Mouse (Mus musculus) left cerebral cortex, postnatal 25 days (tissue): ENCODE measurements around the gene Itgae. TPM values are rescaled to one million over a fixed set of nuclear protein-coding genes. Genes with fewer than 3 reads are reported as not detected.

Experiments
- DNase-seq, 2 experiments: peaks; one replicate each; pipeline ENCODE4 v3.0.0; 2022; ENCODE audit warnings: low spot score in 2 of 2, mixed read lengths in 1 of 2
- intact Hi-C: fragments of 180-260 bp; cut with DNase I; formaldehyde crosslinking; loops from one replicate; pipeline ENCODE4 v1.15.1; 2025
- total RNA-seq, 2 experiments: library from RNA; stranded (reverse); gene quantifications; 2 replicates each; pipeline ENCODE4 v1.2.3; 2021

The Itgae gene
- total RNA-seq, 2 experiments from 2014 or later = 0.18 to 0.21 TPM

DNA sequence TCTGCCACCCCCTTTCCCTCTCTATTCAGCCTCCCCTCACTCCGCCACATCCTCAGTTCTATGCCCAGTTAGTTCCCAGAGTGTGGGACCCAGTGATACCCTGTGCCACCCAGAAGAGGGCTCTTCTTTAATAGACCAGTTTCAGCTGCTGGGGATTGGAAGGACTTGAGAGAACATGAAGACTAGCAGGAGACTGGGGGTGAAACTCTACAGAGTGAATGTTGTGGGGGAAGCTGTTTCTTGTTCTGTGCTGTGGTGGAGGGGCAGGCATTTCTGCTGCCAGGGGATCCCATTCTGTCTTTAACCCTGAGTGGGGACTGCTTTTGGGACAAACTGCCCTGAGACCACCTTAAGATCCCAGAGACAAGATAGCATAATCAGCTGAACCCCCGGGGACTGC, 443 bp downstream of the Itgae start:
- DNase-seq = no peak
- intact Hi-C loops = no loop called here

- no peak for DNase-seq
- intact Hi-C loops = no loop called here
These were observed 1.7 kb downstream of the Itgae start for GRCm38 (mm10) chr11:73092057-73092456.

- no peak for DNase-seq
- intact Hi-C loops = no loop called here
These were observed 2.5 kb downstream of the Itgae start for GRCm38 (mm10) chr11:73092877-73093276.

GRCm38 (mm10) chr11:73094231-73094995, 4.0 kb downstream of the Itgae start:
- intact Hi-C loops = no loop called here
- DNase-seq = no peak

GRCm38 (mm10) chr11:73098860-73099259, 8.5 kb downstream of the Itgae start:
- no peak for DNase-seq
- intact Hi-C loops = no loop called here

DNA sequence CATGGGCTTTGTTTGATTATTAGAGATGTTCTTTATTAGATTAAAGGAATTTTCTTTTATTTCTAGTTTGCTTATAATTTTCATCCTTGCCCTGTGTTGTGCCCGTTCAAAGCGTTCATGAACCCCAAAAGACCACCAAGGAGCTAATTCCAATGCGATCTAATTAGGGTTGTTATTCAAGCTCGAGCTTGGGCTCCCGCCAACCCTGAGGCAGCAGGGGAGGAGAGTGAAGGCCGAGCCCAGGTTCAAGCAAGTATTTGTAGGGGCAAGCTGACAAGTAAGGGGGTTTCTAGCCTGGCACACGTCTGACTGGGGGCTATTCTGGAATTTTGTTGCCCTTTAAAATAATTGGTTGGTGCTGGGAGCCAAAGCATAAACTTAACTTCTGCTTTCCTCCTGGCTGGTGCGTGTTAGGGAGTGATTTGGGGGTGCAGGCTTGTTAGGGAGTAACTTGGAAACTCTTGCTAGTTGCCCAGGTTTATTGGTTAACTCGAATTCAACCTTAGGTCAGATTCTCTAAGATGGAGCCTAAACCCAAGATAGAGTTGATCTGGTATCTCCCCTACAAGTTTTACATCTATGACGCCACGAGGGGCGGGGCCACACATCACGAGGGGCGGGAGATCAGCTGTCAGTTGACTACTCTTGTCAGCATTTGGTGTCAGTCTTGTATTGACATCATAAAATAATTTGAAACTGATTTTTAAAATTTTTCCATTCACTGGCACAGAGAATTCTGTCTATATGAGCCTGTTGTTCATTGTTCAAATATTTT, 9.8 kb downstream of the Itgae start:
- intact Hi-C loops = no loop called here
- no peak for DNase-seq

GRCm38 (mm10) chr11:73101308-73101707, 10.9 kb downstream of the Itgae start:
- DNase-seq = no peak
- intact Hi-C loops = no loop called here

- intact Hi-C loops = no loop called here
- DNase-seq = no peak
These were observed 14.9 kb downstream of the Itgae start for GRCm38 (mm10) chr11:73105246-73105645.

- intact Hi-C loops = loop anchor here (1.0 kb wide), 1 partner anchor 36 kb away; no protein-coding TSS in a partner anchor
- peak; percentile 43 to 76 for DNase-seq
These were observed 17.0 kb downstream of the Itgae start for GRCm38 (mm10) chr11:73107358-73107757.

DNA sequence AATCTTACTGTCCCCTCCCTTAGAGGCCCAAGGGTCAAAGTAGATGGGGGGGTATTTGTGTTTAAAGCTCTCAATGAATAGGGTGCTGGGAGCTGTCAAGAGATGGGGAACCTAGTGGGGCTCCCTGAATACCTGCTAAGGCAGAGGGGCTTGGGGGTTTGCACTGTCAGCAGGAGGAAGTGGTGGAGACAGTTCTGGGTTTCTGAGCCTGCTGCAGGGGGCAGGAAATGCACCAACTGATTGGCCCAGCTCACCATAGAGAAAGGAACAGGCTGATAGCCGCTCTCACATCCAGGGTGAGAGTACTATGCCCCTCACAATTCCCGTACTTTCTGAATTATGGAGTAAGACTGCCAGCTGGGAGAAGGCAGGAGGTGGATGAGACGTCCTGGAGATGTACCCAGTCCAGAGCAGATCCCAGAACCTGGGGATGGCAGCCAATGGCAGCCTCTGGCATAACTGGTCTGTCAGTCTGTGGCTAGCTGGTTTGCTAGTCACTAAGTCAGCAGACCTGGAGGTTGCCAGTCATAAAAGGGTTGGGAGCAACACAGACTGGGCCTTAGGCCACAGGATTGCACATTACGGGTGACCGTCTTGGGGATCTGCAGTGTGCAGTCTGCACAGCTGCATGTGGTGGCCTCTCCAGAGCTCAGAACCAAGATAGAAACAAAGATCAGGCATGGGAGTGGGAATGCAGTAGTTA, 18.0 kb downstream of the Itgae start:
- peak in 1 of 2 experiments; percentile 33 for DNase-seq
- intact Hi-C loops = no loop called here

DNA sequence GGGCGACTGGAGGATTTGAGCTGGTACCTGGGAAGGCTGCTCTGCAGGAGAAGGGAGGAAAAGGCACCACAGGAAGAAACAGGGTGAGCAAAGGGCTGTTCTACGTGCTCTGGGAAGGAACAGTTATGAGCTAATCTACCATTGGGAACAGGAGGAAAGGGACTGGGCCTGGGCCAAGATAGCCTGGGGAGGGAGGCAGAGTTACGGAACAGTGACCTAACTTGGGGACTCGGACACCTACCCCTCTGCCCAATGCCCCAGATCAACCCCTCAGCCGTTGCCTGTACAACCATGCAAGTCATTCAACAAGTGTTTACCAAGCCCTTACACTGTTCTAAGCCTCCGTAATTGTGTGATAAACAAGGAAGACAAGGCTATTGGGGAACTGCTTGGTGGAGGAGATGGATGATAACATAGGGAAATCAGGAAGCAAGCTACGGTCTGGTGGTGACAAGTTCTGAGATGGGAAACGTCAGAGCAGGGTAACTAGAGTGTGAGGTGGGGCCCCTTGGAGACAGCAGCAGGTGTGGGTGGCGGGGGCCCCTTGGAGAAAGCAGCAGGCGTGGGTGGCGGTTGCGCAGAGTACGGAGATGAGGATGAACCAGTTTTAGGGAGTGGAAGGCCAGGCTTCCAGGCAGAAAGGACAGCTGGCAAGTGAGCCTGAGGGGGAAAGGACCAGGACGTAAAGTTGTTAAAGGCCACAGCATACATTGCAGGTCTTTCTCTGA, 18.7 kb downstream of the Itgae start:
- intact Hi-C loops = no loop called here
- DNase-seq = no peak

- intact Hi-C loops = no loop called here
- no peak for DNase-seq
These were observed 19.6 kb downstream of the Itgae start for GRCm38 (mm10) chr11:73109941-73110340.

DNA sequence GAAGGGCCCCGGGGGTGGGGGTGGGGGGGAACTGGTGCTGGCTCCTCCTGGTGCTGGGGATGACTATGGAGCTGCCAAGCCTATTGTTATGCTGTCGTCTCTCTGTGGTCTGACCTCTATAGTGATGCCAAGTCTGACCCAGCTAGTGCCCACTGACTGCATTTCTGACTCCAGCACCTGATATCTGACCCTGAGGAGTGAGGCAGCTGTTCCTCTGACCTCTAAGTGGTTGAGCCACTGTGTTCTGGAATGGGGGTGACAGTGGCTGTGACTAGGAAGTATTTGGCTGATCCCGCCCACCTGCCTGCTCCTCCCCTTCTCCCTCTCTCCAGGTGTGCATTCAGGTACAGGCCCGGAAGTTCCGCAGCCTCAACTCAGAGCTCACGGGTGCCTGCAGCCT, 21.0 kb downstream of the Itgae start:
- no peak for DNase-seq
- intact Hi-C loops = no loop called here

DNA sequence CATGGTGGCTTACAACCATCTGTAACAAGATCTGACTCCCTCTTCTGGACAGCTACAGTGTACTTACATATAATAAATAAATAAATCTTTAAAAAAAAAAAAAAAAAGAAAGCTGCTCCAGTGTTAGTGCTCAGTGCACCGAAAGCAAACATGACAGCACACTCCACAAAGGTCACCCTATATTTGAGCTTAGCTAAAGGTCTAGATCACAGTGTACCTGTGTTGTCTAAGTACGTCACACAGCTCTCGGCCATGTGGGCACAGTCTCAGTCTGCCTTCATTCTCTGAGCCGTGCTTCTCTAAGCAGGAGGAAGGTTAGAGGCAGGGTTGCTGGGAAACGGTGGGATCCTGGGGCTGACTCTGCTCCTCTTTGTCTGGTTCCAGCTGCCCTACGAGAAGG, 36.1 kb downstream of the Itgae start:
- no peak for DNase-seq
- intact Hi-C loops = no loop called here

GRCm38 (mm10) chr11:73131020-73131419, 40.6 kb downstream of the Itgae start:
- intact Hi-C loops = no loop called here
- DNase-seq = peak; percentile 18 to 28

- no peak for DNase-seq
- intact Hi-C loops = no loop called here
These were observed 42.6 kb downstream of the Itgae start for GRCm38 (mm10) chr11:73132999-73133398.

GRCm38 (mm10) chr11:73134222-73134621, 43.8 kb downstream of the Itgae start:
- DNase-seq = no peak
- intact Hi-C loops = no loop called here

DNA sequence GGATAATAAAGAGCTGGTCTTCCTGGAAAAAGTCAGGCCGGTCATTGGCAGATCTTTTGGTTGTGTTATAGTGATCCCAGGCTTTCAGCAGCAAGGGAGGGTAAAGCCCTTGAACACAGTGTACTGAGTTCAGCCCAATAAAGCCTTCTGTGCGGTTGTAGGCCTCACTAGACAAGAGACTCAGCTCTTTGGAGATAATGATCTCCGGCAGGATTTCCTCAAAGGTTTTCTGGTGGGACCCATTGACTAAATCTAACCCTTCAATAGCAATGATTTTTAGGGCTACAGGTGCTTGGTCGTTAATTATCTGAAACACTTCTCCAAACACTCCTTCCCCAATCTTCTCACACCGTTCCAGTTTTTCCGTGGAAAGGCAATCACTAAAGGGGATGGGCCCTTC, 46.2 kb downstream of the Itgae start:
- no peak for DNase-seq
- intact Hi-C loops = loop anchor here (5.0 kb wide), 1 partner anchor 146 kb away; no protein-coding TSS in a partner anchor

- intact Hi-C loops = loop anchor here (5.0 kb wide), 1 partner anchor 145 kb away; no protein-coding TSS in a partner anchor
These were observed 46.7 kb downstream of the Itgae start for GRCm38 (mm10) chr11:73137116-73137515.

More at GRCm38 (mm10) chr11:73137116-73137515, 46.7 kb downstream of the Itgae start:
- DNase-seq = no peak
